Mouse (Mus musculus) embryonic facial prominence, embryonic 14.5 days (tissue): ENCODE measurements around the gene Pdss2. TPM values are rescaled to one million over a fixed set of nuclear protein-coding genes. Genes with fewer than 3 reads are reported as not detected.

ENCODE experiments used
- ATAC-seq: fragments of 200-750 bp; cut with Nextera tagmentation; 2 replicates; pipeline ENCODE4 v1.8.0; 2017; ENCODE audit warnings: low read depth, moderate number of reproducible peaks, moderate TSS enrichment
- DNase-seq: peaks from one replicate; pipeline ENCODE4 v3.0.0-alpha.2; 2015; ENCODE audit warnings: low spot score
- H3K27ac ChIP-seq: fragments of 300-500 bp; sonication (generic); replicated peaks from 2 replicates; pipeline ENCODE4 v1.5.1; 2014; ENCODE audit warnings: low read depth, mild to moderate bottlenecking, low read length, moderate library complexity
- H3K27me3 ChIP-seq: fragments of 300-500 bp; sonication (generic); replicated peaks from 2 replicates; pipeline ENCODE4 v1.6.1; 2014; ENCODE audit warnings: low read length; ENCODE audit not compliant: control insufficient read depth, insufficient read depth
- H3K36me3 ChIP-seq: fragments of 300-500 bp; sonication (generic); 2 replicates; pipeline ENCODE4 v1.6.1; 2014; ENCODE audit warnings: low read length, mixed read lengths; ENCODE audit not compliant: control insufficient read depth, insufficient read depth
- H3K4me1 ChIP-seq: fragments of 300-500 bp; sonication (generic); 2 replicates; pipeline ENCODE4 v1.6.1; 2014; ENCODE audit warnings: antibody characterized with exemption, low read length; ENCODE audit not compliant: control insufficient read depth, insufficient read depth
- H3K4me2 ChIP-seq: fragments of 300-500 bp; sonication (generic); 2 replicates; pipeline ENCODE4 v1.6.1; 2014; ENCODE audit warnings: low read depth, mild to moderate bottlenecking, low read length, moderate library complexity, mixed read lengths
- H3K4me3 ChIP-seq: fragments of 300-500 bp; sonication (generic); 2 replicates; pipeline ENCODE4 v1.5.1; 2014; ENCODE audit warnings: low read depth, mild to moderate bottlenecking, low read length
- H3K9ac ChIP-seq: fragments of 300-500 bp; sonication (generic); 2 replicates; pipeline ENCODE4 v1.6.1; 2014; ENCODE audit warnings: low read depth, mild to moderate bottlenecking, low read length, moderate library complexity, mixed read lengths
- H3K9me3 ChIP-seq: fragments of 300-500 bp; sonication (generic); 2 replicates; pipeline ENCODE4 v1.6.1; 2016; ENCODE audit warnings: low read length; ENCODE audit not compliant: control insufficient read depth
- WGBS: fragments of 180-500 bp; shearing (Covaris S2); extraction: QIAGEN DNeasy Blood & Tissue Kit; methylation state at CpG from one replicate; pipeline ENCODE4 v1.1.7; 2014; 5-methylcytosine and 5-hydroxymethylcytosine counted together
- polyA plus RNA-seq: library from polyadenylated mRNA; unstranded; fragments of >200 nt; fragmentation: Nextera tagmentation; extraction: Ambion mirVana; gene quantifications from 2 replicates; pipeline ENCODE4 v1.2.1, GENCODE M21; 2014

The Pdss2 gene
- polyA plus RNA-seq, 1 experiment from 2014 or later: 9.5 TPM

DNA sequence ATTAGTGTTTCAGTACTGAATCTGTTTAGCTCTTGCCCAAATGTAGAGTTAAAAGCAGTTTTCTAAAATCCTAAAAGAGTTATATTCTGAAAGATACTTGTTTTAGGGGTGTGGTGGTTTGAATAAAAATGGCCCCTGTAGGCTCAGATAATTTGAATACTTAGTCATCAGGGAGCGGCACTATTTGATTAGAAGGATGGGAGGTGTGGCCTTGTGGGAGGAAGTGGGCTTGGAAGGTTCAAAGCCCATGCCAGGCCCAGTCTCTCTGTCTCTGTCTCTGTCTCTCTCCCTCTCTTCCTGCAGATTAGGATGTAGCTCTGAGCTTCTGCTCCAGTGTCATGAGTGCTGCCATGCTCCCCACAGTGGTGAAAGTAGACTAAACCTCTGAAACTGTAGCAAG is 5.1 kb downstream of the Pdss2 start:
- H3K4me3 ChIP-seq: no peak overlapping the region
- WGBS: 87% methylated on average over 1 of the region's 1 CpGs
- no peaks in the 10 kb centered on the region for H3K9me3 ChIP-seq
- no peaks in the 10 kb centered on the region for H3K36me3 ChIP-seq
- no peak for ATAC-seq
- no peak for DNase-seq
- no peak overlapping the region for H3K27ac ChIP-seq
- H3K27me3 ChIP-seq: no peaks in the 10 kb centered on the region
- no peak overlapping the region for H3K9ac ChIP-seq
- no peaks in the 10 kb centered on the region; the same call in 1 of the 2 replicates for H3K4me1 ChIP-seq
- no peak overlapping the region for H3K4me2 ChIP-seq

DNA sequence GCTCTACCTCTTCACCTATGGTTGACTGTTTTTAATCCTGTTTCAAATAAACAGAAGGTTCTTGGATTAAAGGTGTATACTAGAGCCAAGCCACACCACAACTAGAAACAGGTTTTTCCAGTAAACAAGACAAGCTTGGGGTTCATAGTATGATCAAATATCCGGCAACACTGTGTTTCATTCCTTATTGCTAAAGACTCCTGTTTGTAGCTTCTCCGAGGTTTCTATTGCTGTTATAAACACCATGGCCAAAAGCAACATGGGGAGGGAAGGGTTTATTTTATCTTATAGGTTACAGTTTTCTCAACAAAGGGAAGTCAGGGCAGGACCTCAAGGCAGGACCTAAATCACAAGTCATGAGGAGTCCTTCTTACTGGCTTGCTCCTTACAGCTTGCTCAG is 8.0 kb downstream of the Pdss2 start:
- H3K27me3 ChIP-seq: no peaks in the 10 kb centered on the region
- H3K27ac ChIP-seq: no peak overlapping the region
- H3K4me1 ChIP-seq: no peaks in the 10 kb centered on the region
- no peaks in the 10 kb centered on the region for H3K9me3 ChIP-seq
- H3K36me3 ChIP-seq: no peaks in the 10 kb centered on the region
- H3K9ac ChIP-seq: no peak overlapping the region
- H3K4me2 ChIP-seq: no peak overlapping the region
- DNase-seq (no peak), ATAC-seq (no peak)
- no peak overlapping the region for H3K4me3 ChIP-seq
- WGBS: 72% methylated on average over 2 of the region's 2 CpGs

DNA sequence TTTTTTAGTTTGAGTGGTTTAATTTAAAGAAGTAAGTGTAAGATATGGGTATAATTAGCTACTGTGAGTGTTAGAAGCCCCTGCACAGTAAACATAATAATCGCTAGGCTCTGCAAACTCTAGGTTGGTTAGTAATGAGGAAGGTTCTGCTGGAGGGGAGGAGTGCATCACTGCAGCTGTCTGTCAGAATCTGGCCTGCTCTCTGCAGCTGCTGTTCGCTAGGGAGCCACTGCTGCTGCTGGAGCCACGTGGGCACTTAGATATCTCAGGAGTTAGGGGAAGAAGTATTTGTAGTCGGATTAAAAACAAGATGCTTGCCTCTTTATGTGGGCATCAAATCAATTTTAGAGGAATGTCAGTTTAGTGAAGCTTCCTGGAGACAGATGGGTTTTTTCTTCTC is 13.2 kb downstream of the Pdss2 start:
- 41% methylated on average over 4 of the region's 4 CpGs for WGBS
- no peaks in the 10 kb centered on the region; the same call in 1 of the 2 replicates for H3K4me1 ChIP-seq
- no peak for ATAC-seq
- no peak overlapping the region for H3K4me3 ChIP-seq
- H3K27me3 ChIP-seq: no peaks in the 10 kb centered on the region
- H3K27ac ChIP-seq: no peak overlapping the region
- no peak for DNase-seq
- H3K36me3 ChIP-seq: no peaks in the 10 kb centered on the region
- H3K9ac ChIP-seq: no peak overlapping the region
- peaks cover 5% of the 10 kb centered on the region; the same call in 1 of the 2 replicates for H3K9me3 ChIP-seq
- H3K4me2 ChIP-seq: no peak overlapping the region

DNA sequence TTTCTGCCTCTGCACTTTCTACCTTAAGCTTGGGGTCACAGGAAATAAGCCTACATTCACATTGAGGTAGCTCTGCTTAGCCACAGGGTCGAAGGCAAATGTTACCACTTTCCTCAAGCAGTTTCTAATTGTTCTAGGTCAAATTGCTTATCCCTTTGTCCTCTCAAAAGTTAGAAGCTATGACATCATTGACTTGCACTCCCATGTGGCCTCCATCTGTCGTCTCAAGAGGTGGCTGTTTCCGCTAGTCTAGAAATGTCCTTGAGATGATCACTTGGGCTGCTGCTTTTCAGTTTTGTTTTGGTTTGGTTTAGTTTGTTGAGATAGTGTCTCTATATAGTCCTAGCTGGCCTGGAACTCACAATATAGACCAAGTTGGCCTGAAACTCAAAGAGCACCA is 13.7 kb downstream of the Pdss2 start:
- no peak for DNase-seq

DNA sequence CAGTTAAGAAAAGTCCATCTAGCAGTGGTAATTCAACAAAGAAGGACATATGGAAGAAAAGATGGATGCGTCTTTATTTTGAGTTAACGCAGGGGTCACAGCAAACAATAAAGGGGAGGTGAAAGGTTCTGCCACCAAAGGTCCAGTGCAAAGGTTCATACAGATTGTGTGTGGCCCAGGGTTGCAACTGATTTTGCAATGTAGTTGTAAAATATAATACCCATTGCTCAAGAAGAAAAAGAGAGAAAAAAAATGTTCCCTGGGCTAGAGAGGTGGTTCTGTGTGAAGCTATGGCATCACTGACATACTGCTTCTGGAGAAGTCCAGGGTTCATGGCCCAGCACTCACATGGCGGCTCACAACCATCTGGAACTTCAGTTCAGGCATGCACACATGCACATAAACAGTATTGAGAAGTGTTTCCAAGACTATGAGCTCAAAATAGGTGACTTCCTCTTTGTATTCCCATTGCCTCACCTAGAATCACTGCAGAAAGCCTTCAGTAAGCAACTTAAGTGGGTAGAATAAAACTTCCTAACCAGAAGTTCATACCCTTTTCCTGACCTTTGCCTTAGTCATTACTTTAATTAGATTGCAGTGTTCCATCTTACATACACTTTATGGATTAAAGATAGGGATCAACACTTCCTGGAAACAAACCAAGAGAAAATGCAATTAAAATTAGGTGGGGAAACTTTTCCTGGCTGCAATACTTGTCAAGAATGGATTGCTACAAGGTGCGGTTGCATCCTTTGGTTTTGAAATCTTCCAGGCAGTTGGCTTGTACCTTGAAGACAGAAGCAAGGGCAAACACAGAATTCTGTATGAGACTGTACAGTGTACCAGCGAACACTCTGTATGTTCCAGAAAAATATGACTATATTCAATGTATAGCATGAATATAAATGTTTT is 14.7 kb downstream of the Pdss2 start:
- Histone ChIP-seq H3K9me3 (peaks cover 17% of the 10 kb centered on the region), H3K36me3 (0 out of 2 replicates have a peak, but pooled peaks cover 3% of the 10 kb centered on the region), H3K4me1 (no peaks in the 10 kb centered on the region; the same call in 1 of the 2 replicates), H3K4me2 (no peak overlapping the region), H3K27me3 (no peaks in the 10 kb centered on the region), H3K9ac (no peak overlapping the region), H3K27ac (no peak overlapping the region), H3K4me3 (no peak overlapping the region)
- 89% methylated on average over 5 of the region's 5 CpGs for WGBS
- ATAC-seq (no peak), DNase-seq (no peak)

More for the DNA sequence above, 13.7 kb downstream of the Pdss2 start:
- Histone ChIP-seq H3K4me2 (no peak overlapping the region), H3K9me3 (peaks cover 10% of the 10 kb centered on the region), H3K27ac (no peak overlapping the region), H3K36me3 (0 out of 2 replicates have a peak, but pooled peaks cover 3% of the 10 kb centered on the region), H3K4me1 (no peaks in the 10 kb centered on the region; the same call in 1 of the 2 replicates), H3K9ac (no peak overlapping the region), H3K27me3 (no peaks in the 10 kb centered on the region), H3K4me3 (no peak overlapping the region)
- WGBS: 56% methylated on average over 3 of the region's 3 CpGs
- no peak for ATAC-seq

DNA sequence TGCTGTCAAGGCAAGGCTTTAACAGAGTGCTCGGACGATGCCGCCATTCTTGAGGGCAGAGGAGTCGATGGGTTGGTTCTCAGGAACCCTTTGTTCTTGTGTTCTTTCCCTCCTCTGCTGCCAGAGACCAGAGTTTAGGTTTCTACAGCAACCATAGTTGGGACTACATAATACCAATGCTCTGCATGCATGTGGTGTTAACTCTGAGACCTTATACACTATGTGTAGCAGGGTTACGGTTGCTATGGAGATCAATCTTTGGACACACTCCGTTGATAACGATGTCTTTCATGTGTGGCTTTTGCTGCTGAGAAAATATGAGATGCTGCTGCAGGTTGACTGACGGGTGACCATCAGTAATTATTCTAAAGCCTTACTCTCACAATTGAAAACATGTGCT is 20.9 kb downstream of the Pdss2 start:
- Histone ChIP-seq H3K4me1 (0 out of 2 replicates have a peak, but pooled peaks cover 16% of the 10 kb centered on the region), H3K9ac (no peak overlapping the region)

DNA sequence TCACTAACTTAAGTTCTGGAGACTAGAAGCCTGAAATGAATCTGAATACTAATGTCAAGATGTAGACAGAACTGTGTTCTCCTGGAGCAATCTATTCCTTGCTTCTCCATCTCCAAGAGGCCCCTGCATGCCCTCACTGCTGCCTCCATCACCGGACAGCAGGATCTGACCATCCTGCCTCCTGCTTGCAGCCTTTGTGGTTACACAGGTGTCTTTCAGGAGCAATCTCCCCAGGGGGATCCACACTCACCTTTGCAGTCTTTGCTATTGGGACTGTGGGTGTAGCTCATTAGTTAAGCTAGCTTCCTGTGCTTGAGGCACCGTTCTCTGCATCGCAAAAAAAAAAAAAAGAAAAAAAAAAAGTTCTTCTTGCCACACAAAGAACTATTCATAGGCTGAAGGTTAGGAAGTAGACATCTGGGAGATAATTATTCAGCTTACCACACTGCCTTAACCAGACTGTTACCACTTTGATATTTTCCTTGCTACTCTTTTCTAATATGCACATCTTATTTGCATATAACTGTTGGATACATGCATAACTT is 23.0 kb downstream of the Pdss2 start:
- H3K9me3 ChIP-seq: peaks cover 14% of the 10 kb centered on the region
- no peak for DNase-seq
- 0 out of 2 replicates have a peak, but pooled peaks cover 3% of the 10 kb centered on the region for H3K36me3 ChIP-seq
- no peak for ATAC-seq
- no peak overlapping the region for H3K27ac ChIP-seq
- H3K9ac ChIP-seq: no peak overlapping the region
- 29% methylated on average over 3 of the region's 3 CpGs for WGBS
- H3K4me1 ChIP-seq: 0 out of 2 replicates have a peak, but pooled peaks cover 16% of the 10 kb centered on the region
- H3K4me2 ChIP-seq: no peak overlapping the region
- H3K4me3 ChIP-seq: no peak overlapping the region
- no peaks in the 10 kb centered on the region for H3K27me3 ChIP-seq

More for the DNA sequence above, 20.9 kb downstream of the Pdss2 start:
- DNase-seq: no peak
- Histone ChIP-seq H3K4me2 (no peak overlapping the region), H3K27ac (no peak overlapping the region), H3K36me3 (0 out of 2 replicates have a peak, but pooled peaks cover 3% of the 10 kb centered on the region), H3K9me3 (peaks cover 17% of the 10 kb centered on the region), H3K4me3 (no peak overlapping the region), H3K27me3 (no peaks in the 10 kb centered on the region)
- ATAC-seq: no peak
- 83% methylated on average over 8 of the region's 8 CpGs for WGBS

DNA sequence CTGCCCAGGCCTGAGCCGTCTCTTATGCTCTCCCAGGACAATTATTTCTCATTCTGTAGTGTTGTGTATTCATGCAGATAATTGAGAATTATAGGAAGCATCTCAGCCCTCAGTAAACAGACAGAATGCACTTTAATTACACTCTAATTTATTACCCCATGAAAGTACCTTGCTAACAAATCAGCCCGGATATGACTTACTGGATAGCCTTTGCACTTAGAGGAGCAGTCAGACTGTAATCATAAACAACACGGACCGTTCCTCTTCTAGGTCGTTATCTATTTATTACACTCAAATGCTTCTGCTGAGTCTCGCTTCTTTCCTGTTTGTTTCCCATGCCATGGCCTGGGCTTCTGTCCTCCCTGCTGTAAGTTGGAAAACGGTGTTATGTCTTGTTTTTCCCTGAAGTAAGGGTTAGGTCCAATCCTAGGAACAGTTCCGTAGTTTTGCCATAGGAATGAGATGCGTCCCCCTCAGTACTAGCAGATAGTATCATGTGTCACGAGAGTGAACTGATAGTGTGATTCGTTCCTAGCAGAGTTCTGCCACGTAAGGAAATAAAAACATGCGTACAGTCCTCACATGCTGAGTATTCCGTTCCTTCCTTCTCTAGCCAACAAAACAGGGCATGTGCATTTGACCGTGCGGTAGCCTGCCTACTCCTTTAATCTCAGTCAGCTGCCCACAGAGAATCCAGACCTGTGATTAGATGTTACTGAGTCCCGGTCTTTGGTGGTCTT is 24.3 kb downstream of the Pdss2 start:
- Histone ChIP-seq H3K27ac (no peak overlapping the region), H3K4me3 (no peak overlapping the region), H3K27me3 (no peaks in the 10 kb centered on the region), H3K4me1 (0 out of 2 replicates have a peak, but pooled peaks cover 16% of the 10 kb centered on the region), H3K9ac (no peak overlapping the region), H3K4me2 (no peak overlapping the region), H3K9me3 (peaks cover 3% of the 10 kb centered on the region; the same call in 1 of the 2 replicates), H3K36me3 (no peaks in the 10 kb centered on the region)
- DNase-seq: no peak
- 49% methylated on average over 17 of the region's 17 CpGs for WGBS
- ATAC-seq: no peak
